Mouse (Mus musculus): ENCODE results near the gene Agpat2. TPM values are rescaled to one million over a fixed set of nuclear protein-coding genes. Genes with fewer than 3 reads are reported as not detected.

Agpat2 gene
- polyA plus RNA-seq, 1 experiment from 2014 or later: 6.2 TPM

DNA sequence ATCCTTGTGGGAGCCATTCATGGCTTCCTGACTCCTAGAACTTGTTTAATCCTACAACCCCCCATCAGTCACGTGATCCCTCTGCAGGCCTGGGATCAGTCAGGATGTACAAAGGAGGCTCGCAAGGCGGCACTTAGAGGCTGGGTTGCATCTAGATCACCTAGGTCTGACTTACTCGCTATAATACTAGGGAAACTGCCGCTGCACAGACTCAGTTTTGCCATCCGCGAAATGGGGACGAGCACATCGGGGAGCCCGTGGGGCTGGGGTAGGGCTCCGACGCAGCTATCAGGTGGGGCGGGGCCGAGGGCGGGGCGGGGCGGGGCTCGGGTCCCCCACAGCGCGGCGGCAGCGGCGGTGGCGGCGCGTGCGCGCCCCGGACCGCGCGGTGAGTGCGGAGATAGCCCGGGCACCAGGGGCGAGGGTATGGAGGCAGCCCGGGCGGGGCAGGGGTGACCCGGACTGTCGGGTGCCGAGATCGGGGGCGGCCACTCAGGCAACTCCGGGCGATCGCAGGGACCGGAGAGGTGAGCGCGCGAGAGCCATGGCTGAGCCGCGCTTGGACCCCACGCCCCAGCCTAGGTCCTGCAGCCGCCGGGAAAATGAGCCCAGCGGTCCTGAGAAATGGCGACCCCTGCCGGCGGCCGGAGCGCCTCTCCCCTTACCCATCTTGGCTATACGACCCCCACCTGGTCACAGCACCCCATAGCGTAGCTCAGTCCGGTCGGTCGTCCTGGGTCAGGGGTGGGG lies 17.7 kb downstream of the Agpat2 start, which contains the start of gene Gm20532:
Gene Gm20532, plus strand, starts transcription at position 346 of the 750 bp plus-strand sequence.
- Histone ChIP-seq H3K9me3 (ENCODE audit: control insufficient read depth, low read length) (no peaks in the 10 kb centered on the region), H3K4me1 (ENCODE audit: control insufficient read depth, insufficient read depth, low read depth, low read length) (peaks cover 8% of the 10 kb centered on the region; the same call in 1 of the 2 replicates), H3K4me3 (ENCODE audit: low read length) (peak within 1 kb of the TSS; percentile 63), H3K4me2 (ENCODE audit: low read length) (peak within 1 kb of the TSS; percentile 88), H3K9ac (ENCODE audit: low read depth, low read length) (peak within 1 kb of the TSS; percentile 82), H3K36me3 (ENCODE audit: control insufficient read depth, insufficient read depth, low read length) (no peaks in the 10 kb centered on the region), H3K27ac (ENCODE audit: low read depth, low read length) (peak within 1 kb of the TSS; percentile 37; the same call in 1 of the 2 replicates), H3K27me3 (replicated peaks; ENCODE audit: control insufficient read depth, insufficient read depth, low read length) (no peaks in the 10 kb centered on the region)
- WGBS: under 1% methylated on average over 58 of the region's 65 CpGs
- peak; percentile 82 for ATAC-seq

DNA sequence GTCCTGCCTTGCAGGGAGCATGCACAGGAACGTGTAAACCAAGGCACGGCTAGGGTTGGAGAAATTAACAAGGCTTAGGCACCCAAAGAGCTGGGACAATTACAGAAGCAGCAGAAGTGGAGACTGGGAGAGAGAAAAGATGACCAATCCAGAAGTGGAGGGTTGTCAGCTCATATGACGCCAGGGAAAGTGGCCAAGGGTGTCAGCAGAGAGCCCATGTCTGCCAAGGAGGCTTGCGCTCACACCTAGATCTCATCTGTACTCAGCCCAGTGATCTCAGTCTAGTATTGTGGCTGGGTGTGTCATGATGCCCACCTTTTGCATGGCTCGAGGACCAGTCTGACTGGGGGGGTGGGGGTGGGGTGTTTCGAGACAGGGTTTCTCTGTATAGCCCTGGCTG lies 18.5 kb downstream of the Agpat2 start:
- Histone ChIP-seq H3K4me3 (ENCODE audit: low read length) (peak overlapping the region; percentile 23), H3K36me3 (ENCODE audit: control insufficient read depth, insufficient read depth, low read length) (no peaks in the 10 kb centered on the region), H3K9me3 (ENCODE audit: control insufficient read depth, low read length) (no peaks in the 10 kb centered on the region), H3K27me3 (replicated peaks; ENCODE audit: control insufficient read depth, insufficient read depth, low read length) (no peaks in the 10 kb centered on the region), H3K4me1 (ENCODE audit: control insufficient read depth, insufficient read depth, low read depth, low read length) (peaks cover 6% of the 10 kb centered on the region; the same call in 1 of the 2 replicates), H3K27ac (ENCODE audit: low read depth, low read length) (peak overlapping the region; percentile 37; the same call in 1 of the 2 replicates), H3K9ac (ENCODE audit: low read depth, low read length) (no peak overlapping the region), H3K4me2 (ENCODE audit: low read length) (no peak overlapping the region)
- WGBS: 66% methylated on average over 6 of the region's 6 CpGs
- no peak for ATAC-seq

DNA sequence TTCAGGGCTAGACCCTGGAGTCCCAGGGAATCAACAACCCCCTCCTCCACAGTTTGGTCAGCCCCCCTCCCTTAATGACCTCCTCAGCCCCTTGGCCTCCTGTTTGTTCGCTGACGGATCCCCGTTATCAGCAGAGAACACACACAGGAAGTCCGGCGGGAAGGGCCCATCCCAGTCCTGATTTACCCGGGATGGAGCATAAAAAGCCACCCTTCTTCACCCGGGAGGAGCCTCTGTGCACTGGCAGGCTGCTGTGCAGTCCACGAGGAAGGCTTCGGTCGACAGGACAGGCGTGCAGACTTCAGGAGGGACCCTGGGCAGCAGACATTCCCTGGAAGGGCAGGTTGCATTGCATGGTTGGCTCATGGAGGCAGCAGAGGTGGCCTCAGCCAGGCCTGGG lies 20.6 kb downstream of the Agpat2 start:
- H3K4me3 ChIP-seq (ENCODE audit: low read length): peak overlapping the region; percentile 6; the same call in 1 of the 2 replicates

DNA sequence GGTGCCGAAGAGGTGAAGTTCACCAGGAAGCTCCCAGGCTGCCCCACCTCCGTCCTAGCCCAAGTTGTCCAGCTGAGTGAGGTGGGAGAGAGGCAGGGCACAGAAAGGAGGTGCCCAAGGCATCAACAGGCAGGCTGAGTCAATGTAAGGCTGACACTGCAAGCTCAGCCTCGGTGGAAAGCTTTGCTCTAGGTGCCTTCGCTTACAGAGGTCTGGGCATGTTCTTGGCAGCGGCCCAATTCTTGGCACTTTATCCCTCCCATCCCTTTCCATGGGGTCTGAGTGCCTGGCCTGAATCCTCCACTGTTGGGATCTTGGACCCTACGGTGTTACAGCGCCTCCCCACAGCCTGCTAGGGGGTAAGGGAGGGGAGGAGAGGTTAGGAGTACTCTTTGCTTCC lies 21.5 kb downstream of the Agpat2 start:
- Histone ChIP-seq H3K4me1 (ENCODE audit: control insufficient read depth, insufficient read depth, low read depth, low read length) (peaks cover 6% of the 10 kb centered on the region; the same call in 1 of the 2 replicates), H3K36me3 (ENCODE audit: control insufficient read depth, insufficient read depth, low read length) (no peaks in the 10 kb centered on the region), H3K4me2 (ENCODE audit: low read length) (no peak overlapping the region), H3K4me3 (ENCODE audit: low read length) (no peak overlapping the region), H3K9ac (ENCODE audit: low read depth, low read length) (no peak overlapping the region), H3K9me3 (ENCODE audit: control insufficient read depth, low read length) (no peaks in the 10 kb centered on the region), H3K27me3 (replicated peaks; ENCODE audit: control insufficient read depth, insufficient read depth, low read length) (no peaks in the 10 kb centered on the region), H3K27ac (ENCODE audit: low read depth, low read length) (no peak overlapping the region)
- ATAC-seq: no peak
- WGBS: 64% methylated on average over 7 of the region's 7 CpGs

More for the DNA sequence above, 20.6 kb downstream of the Agpat2 start:
- H3K4me1 ChIP-seq (ENCODE audit: control insufficient read depth, insufficient read depth, low read depth, low read length): peaks cover 6% of the 10 kb centered on the region; the same call in 1 of the 2 replicates
- ATAC-seq: no peak
- no peaks in the 10 kb centered on the region for H3K9me3 ChIP-seq (ENCODE audit: control insufficient read depth, low read length)
- no peak overlapping the region for H3K4me2 ChIP-seq (ENCODE audit: low read length)
- WGBS: 69% methylated on average over 11 of the region's 11 CpGs
- no peak overlapping the region for H3K9ac ChIP-seq (ENCODE audit: low read depth, low read length)
- H3K27me3 ChIP-seq (replicated peaks; ENCODE audit: control insufficient read depth, insufficient read depth, low read length): no peaks in the 10 kb centered on the region
- H3K27ac ChIP-seq (ENCODE audit: low read depth, low read length): no peak overlapping the region
- H3K36me3 ChIP-seq (ENCODE audit: control insufficient read depth, insufficient read depth, low read length): no peaks in the 10 kb centered on the region

DNA sequence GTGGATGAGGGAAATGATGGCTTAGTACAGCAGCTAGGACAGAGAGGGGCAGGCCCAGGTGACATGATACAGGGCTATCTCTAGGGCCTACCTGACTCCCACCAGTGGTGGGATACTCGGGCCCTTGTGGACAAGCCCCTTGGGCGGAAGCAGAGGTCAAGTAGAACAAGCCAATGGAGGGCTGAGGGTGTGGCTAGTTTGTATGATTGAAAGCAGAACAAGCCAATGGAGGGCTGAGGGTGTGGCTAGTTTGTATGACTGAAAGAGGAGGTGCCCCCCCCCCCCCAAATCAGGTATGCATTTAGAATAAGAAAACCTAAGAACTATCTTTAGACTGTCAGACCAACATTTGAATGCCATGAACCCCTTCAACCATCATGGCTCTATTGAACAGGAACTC lies 22.0 kb downstream of the Agpat2 start:
- H3K9ac ChIP-seq (ENCODE audit: low read depth, low read length): no peak overlapping the region
- WGBS: 64% methylated on average over 2 of the region's 2 CpGs
- H3K36me3 ChIP-seq (ENCODE audit: control insufficient read depth, insufficient read depth, low read length): no peaks in the 10 kb centered on the region
- no peak overlapping the region for H3K4me2 ChIP-seq (ENCODE audit: low read length)
- ATAC-seq: no peak
- no peak overlapping the region for H3K4me3 ChIP-seq (ENCODE audit: low read length)
- H3K4me1 ChIP-seq (ENCODE audit: control insufficient read depth, insufficient read depth, low read depth, low read length): peaks cover 6% of the 10 kb centered on the region; the same call in 1 of the 2 replicates
- H3K27ac ChIP-seq (ENCODE audit: low read depth, low read length): no peak overlapping the region
- H3K27me3 ChIP-seq (replicated peaks; ENCODE audit: control insufficient read depth, insufficient read depth, low read length): no peaks in the 10 kb centered on the region
- no peaks in the 10 kb centered on the region for H3K9me3 ChIP-seq (ENCODE audit: control insufficient read depth, low read length)

DNA sequence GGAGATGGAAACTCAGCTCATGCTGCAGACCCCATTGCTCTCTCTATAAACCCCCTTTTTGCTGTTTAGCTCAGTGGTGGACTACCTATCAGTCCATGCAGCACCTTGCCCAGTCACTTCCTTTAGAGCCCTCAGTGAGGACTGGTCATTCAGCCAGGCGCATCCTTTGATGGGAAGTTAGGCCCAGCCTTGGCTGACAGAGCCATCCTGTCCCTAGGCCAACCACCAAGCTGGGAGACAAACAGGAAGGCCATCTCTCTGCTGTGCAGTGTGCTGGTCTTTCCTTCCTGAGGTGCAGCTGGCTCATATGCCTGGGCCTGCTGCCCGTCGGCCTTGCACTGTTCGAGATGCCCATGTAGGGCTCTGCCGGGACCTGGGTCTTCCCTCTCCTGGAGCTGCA lies 23.5 kb downstream of the Agpat2 start:
- H3K27ac ChIP-seq (ENCODE audit: low read depth, low read length): no peak overlapping the region
- no peak overlapping the region for H3K4me2 ChIP-seq (ENCODE audit: low read length)
- WGBS: 93% methylated on average over 5 of the region's 5 CpGs
- H3K9me3 ChIP-seq (ENCODE audit: control insufficient read depth, low read length): no peaks in the 10 kb centered on the region
- H3K4me1 ChIP-seq (ENCODE audit: control insufficient read depth, insufficient read depth, low read depth, low read length): no peaks in the 10 kb centered on the region
- H3K27me3 ChIP-seq (replicated peaks; ENCODE audit: control insufficient read depth, insufficient read depth, low read length): no peaks in the 10 kb centered on the region
- no peak for ATAC-seq
- no peaks in the 10 kb centered on the region for H3K36me3 ChIP-seq (ENCODE audit: control insufficient read depth, insufficient read depth, low read length)
- no peak overlapping the region for H3K9ac ChIP-seq (ENCODE audit: low read depth, low read length)
- H3K4me3 ChIP-seq (ENCODE audit: low read length): no peak overlapping the region

DNA sequence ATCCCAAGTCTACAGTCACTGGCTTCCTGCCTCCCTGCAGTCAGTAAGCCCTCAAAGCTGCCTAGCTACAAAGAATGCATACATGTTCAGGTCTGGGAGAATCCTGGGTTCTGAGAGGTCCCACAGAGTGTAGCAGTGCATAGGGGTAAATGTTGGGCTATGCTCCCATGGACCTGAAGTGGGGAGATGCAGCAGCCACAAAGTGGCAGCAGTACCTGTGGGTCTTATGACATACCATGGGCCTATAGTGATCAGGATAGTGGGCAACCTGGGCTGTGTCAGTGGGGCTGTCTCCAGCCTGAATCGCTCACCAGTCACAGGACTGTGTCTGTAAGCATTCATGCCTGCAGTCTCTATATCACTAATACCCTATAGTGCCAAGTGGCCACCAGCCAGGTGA lies 24.5 kb downstream of the Agpat2 start, which contains the start of gene Egfl7:
Gene Egfl7, plus strand, starts transcription at position 301 of the 400 bp plus-strand sequence.
- H3K27ac ChIP-seq (ENCODE audit: low read depth, low read length): peak within 1 kb of the TSS; percentile 45
- WGBS: 100% methylated on average over 1 of the region's 1 CpGs
- H3K4me1 ChIP-seq (ENCODE audit: control insufficient read depth, insufficient read depth, low read depth, low read length): no peaks in the 10 kb centered on the region
- no peak within 1 kb of the TSS for H3K4me3 ChIP-seq (ENCODE audit: low read length)
- H3K9ac ChIP-seq (ENCODE audit: low read depth, low read length): no peak within 1 kb of the TSS
- H3K27me3 ChIP-seq (replicated peaks; ENCODE audit: control insufficient read depth, insufficient read depth, low read length): no peaks in the 10 kb centered on the region
- H3K9me3 ChIP-seq (ENCODE audit: control insufficient read depth, low read length): no peaks in the 10 kb centered on the region
- H3K36me3 ChIP-seq (ENCODE audit: control insufficient read depth, insufficient read depth, low read length): no peaks in the 10 kb centered on the region
- no peak within 1 kb of the TSS for H3K4me2 ChIP-seq (ENCODE audit: low read length)
- ATAC-seq: no peak

DNA sequence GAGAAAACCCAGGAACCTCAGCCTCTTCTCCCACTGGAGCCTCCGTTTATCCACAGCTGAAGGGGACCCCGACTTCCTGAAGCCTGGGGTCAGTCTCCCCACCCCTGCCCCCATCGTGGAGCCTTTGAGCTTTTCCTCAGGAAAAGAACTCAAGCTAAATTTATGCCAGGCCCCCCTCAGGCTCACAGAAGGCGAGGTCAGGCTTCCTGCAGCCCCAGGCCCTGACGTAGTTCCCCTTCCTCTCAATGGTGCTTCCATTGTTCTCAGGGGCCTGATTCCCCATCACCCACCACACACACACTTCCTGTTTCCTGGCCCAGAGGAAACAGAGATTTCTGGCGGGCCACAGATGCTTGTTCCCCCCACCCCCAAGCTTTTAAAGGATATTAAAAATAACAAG lies 25.8 kb downstream of the Agpat2 start:
- Histone ChIP-seq H3K9me3 (ENCODE audit: control insufficient read depth, low read length) (no peaks in the 10 kb centered on the region), H3K9ac (ENCODE audit: low read depth, low read length) (no peak overlapping the region), H3K4me3 (ENCODE audit: low read length) (no peak overlapping the region), H3K27me3 (replicated peaks; ENCODE audit: control insufficient read depth, insufficient read depth, low read length) (no peaks in the 10 kb centered on the region), H3K27ac (ENCODE audit: low read depth, low read length) (no peak overlapping the region), H3K4me1 (ENCODE audit: control insufficient read depth, insufficient read depth, low read depth, low read length) (peaks cover 5% of the 10 kb centered on the region; the same call in 1 of the 2 replicates), H3K36me3 (ENCODE audit: control insufficient read depth, insufficient read depth, low read length) (no peaks in the 10 kb centered on the region), H3K4me2 (ENCODE audit: low read length) (no peak overlapping the region)
- 43% methylated on average over 6 of the region's 6 CpGs for WGBS
- no peak for ATAC-seq

DNA sequence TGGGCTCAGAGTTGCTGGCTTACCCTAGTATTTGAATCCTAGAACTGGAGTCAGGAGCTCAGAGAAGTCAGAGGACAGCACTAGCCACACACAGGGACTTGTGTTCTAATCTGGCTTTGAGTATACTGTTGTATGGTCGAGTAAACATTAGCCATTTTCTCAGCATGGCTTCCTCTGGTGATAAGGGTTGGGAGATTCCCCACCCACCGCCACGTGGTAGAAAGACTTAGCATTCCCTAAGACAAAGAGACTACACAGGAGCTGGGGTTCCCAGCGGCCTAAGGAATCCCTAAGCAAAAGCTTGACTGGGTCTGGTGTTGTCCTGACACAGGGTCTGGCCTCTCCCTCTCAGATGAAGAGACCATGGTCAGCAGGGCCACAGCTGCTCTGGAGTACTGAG lies 27.8 kb downstream of the Agpat2 start:
- no peak overlapping the region for H3K27ac ChIP-seq (ENCODE audit: low read depth, low read length)
- ATAC-seq: no peak
- H3K9me3 ChIP-seq (ENCODE audit: control insufficient read depth, low read length): no peaks in the 10 kb centered on the region
- no peaks in the 10 kb centered on the region for H3K27me3 ChIP-seq (replicated peaks; ENCODE audit: control insufficient read depth, insufficient read depth, low read length)
- 52% methylated on average over 4 of the region's 4 CpGs for WGBS
- no peak overlapping the region for H3K4me2 ChIP-seq (ENCODE audit: low read length)
- no peak overlapping the region for H3K9ac ChIP-seq (ENCODE audit: low read depth, low read length)
- H3K36me3 ChIP-seq (ENCODE audit: control insufficient read depth, insufficient read depth, low read length): no peaks in the 10 kb centered on the region
- no peak overlapping the region for H3K4me3 ChIP-seq (ENCODE audit: low read length)
- H3K4me1 ChIP-seq (ENCODE audit: control insufficient read depth, insufficient read depth, low read depth, low read length): peaks cover 9% of the 10 kb centered on the region; the same call in 1 of the 2 replicates

All from hindbrain, embryonic 16.5 days (tissue).